Mouse (Mus musculus): ENCODE measurements around the gene Wdr24.
"Not testable (repeated sequence)": the region's sequence is repeated elsewhere in the genome, so short reads cannot be mapped to it uniquely, and the experiment has no call there.

Wdr24 gene

GRCm38 (mm10) chr17:25807452-25807851 is 16.0 kb upstream of the Wdr24 start:
- not testable (repeated sequence) for DNase-seq (ENCODE audit: low spot score)

GRCm38 (mm10) chr17:25808028-25808427 is 15.4 kb upstream of the Wdr24 start:
- DNase-seq (ENCODE audit: low spot score): no peak

- DNase-seq (ENCODE audit: low spot score): peak; percentile 85
Measured at GRCm38 (mm10) chr17:25808789-25809605, 14.4 kb upstream of the Wdr24 start, which contains the start of gene Fbxl16. Gene Fbxl16, plus strand, starts transcription at chr17:25809085.

GRCm38 (mm10) chr17:25809606-25810340 is 13.7 kb upstream of the Wdr24 start:
- DNase-seq (ENCODE audit: low spot score): no peak

- DNase-seq (ENCODE audit: low spot score): no peak
Measured at GRCm38 (mm10) chr17:25810890-25811289, 12.5 kb upstream of the Wdr24 start.

GRCm38 (mm10) chr17:25813471-25813870 is 10.0 kb upstream of the Wdr24 start:
- DNase-seq (ENCODE audit: low spot score): peak; percentile 79

GRCm38 (mm10) chr17:25817662-25818061 is 5.8 kb upstream of the Wdr24 start:
- no peak for DNase-seq (ENCODE audit: low spot score)

- DNase-seq (ENCODE audit: low spot score): no peak
Measured at GRCm38 (mm10) chr17:25818851-25819780, 4.3 kb upstream of the Wdr24 start.

GRCm38 (mm10) chr17:25824362-25825142 is 1.1 kb downstream of the Wdr24 start:
- DNase-seq (ENCODE audit: low spot score): no peak

- DNase-seq (ENCODE audit: low spot score): no peak
Measured at GRCm38 (mm10) chr17:25825311-25825710, 1.9 kb downstream of the Wdr24 start.

- no peak for DNase-seq (ENCODE audit: low spot score)
Measured at GRCm38 (mm10) chr17:25825984-25826570, 2.6 kb downstream of the Wdr24 start.

GRCm38 (mm10) chr17:25827011-25827410 is 3.6 kb downstream of the Wdr24 start:
- no peak for DNase-seq (ENCODE audit: low spot score)

- DNase-seq (ENCODE audit: low spot score): no peak
Measured at GRCm38 (mm10) chr17:25827546-25828222, 4.3 kb downstream of the Wdr24 start.

GRCm38 (mm10) chr17:25828223-25828594 is 4.8 kb downstream of the Wdr24 start:
- DNase-seq (ENCODE audit: low spot score): no peak

- no peak for DNase-seq (ENCODE audit: low spot score)
Measured at GRCm38 (mm10) chr17:25828712-25829557, 5.5 kb downstream of the Wdr24 start, which contains the start of gene Jmjd8. Gene Jmjd8, plus strand, starts transcription at chr17:25828867.

GRCm38 (mm10) chr17:25829558-25830017 is 6.2 kb downstream of the Wdr24 start:
- no peak for DNase-seq (ENCODE audit: low spot score)

GRCm38 (mm10) chr17:25830200-25830753 is 6.8 kb downstream of the Wdr24 start:
- DNase-seq (ENCODE audit: low spot score): no peak

- no peak for DNase-seq (ENCODE audit: low spot score)
Measured at GRCm38 (mm10) chr17:25830806-25831431, 7.5 kb downstream of the Wdr24 start.

Measured in left cerebral cortex, adult 11 months (tissue).